Mouse (Mus musculus) kidney, adult 8-10 months (tissue): Measurements from ENCODE around the gene Lins1.

Source experiments
- DNase-seq, 2 experiments: peaks; one replicate each; pipeline ENCODE4 v3.0.0; 2022

Lins1 gene

GRCm38 (mm10) chr7:66733882-66734281, 44.2 kb downstream of the Lins1 start:
- DNase-seq: no peak

GRCm38 (mm10) chr7:66734466-66734865, 44.8 kb downstream of the Lins1 start:
- DNase-seq: no peak

GRCm38 (mm10) chr7:66734993-66735392, 45.3 kb downstream of the Lins1 start:
- no peak for DNase-seq

GRCm38 (mm10) chr7:66737418-66737817, 47.7 kb downstream of the Lins1 start:
- DNase-seq: no peak

GRCm38 (mm10) chr7:66741008-66741407, 51.3 kb downstream of the Lins1 start:
- DNase-seq: no peak

- no peak for DNase-seq
Observed at GRCm38 (mm10) chr7:66741412-66741811, 51.7 kb downstream of the Lins1 start.

GRCm38 (mm10) chr7:66743377-66743781, 53.7 kb downstream of the Lins1 start, which contains the start of gene Cers3:
Gene Cers3, plus strand, starts transcription at chr7:66743504.
- DNase-seq: no peak

GRCm38 (mm10) chr7:66746972-66747371, 57.3 kb downstream of the Lins1 start:
- DNase-seq: no peak

GRCm38 (mm10) chr7:66749998-66750397, 60.3 kb downstream of the Lins1 start:
- DNase-seq: no peak

- DNase-seq: no peak
Observed at GRCm38 (mm10) chr7:66753816-66754215, 64.1 kb downstream of the Lins1 start.

GRCm38 (mm10) chr7:66755611-66756010, 65.9 kb downstream of the Lins1 start:
- no peak for DNase-seq
